Mouse (Mus musculus): ENCODE measurements around the gene Gm20481. TPM values are rescaled to one million over a fixed set of nuclear protein-coding genes. Genes with fewer than 3 reads are reported as not detected.
A peak's percentile ranks its signal among the peaks of the same experiment; 100 is the strongest.
"Not testable (repeated sequence)": the region's sequence is repeated elsewhere in the genome, so short reads cannot be mapped to it uniquely, and the experiment has no call there.

Gm20481 gene
- polyA plus RNA-seq, 1 experiment = not detected

DNA sequence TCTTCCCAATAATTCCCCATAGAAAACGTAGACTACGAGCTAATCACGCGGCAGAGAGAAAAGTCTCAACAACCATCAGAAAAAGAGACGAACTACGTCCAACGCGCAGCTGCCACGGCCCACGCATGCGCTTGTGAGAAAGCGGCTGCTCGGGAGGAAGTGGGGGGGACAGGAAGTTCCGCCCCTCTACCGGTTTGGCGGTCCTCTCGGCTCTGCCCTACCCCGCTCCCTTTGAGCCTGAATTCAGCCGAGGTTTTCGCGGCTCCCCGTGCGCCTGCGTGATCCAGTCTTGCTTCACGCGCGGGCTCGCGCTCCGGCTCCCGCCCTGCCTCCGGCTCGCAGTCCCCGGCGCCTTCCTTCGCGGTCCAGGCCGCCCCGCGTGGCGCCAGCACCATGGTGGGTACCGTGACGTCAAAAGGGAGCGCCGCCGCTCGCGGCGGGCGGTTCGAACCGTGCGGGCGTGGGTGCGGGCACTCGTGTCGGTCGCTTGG, 12.0 kb downstream of the Gm20481 start, which contains the start of gene Lsm2:
Gene Lsm2 (plus strand): TSS at position 173 of the 491 bp plus-strand sequence.
- Histone ChIP-seq H3K36me3 (ENCODE audit: control insufficient read depth, insufficient read depth, low read length, poor library complexity, severe bottlenecking) (peaks cover 22% of the 10 kb centered on the region), H3K9me3 (replicated peaks; ENCODE audit: control insufficient read depth, insufficient read depth, low read length, poor library complexity, severe bottlenecking) (no peaks in the 10 kb centered on the region), H3K4me3 (ENCODE audit: low read depth, low read length) (peak within 1 kb of the TSS; percentile 99), H3K27ac (ENCODE audit: insufficient read depth, low read length) (peak within 1 kb of the TSS; percentile 63), H3K9ac (ENCODE audit: low read depth, poor library complexity, severe bottlenecking) (peak within 1 kb of the TSS; percentile 95), H3K27me3 (ENCODE audit: control insufficient read depth, insufficient read depth, low read length, poor library complexity, severe bottlenecking) (no peaks in the 10 kb centered on the region), H3K4me1 (ENCODE audit: control insufficient read depth, insufficient read depth, low read length) (no peaks in the 10 kb centered on the region)
- TF ChIP-seq POLR2A (IDR thresholded peaks at IDR 0.05; ENCODE audit: insufficient read depth, low read length) (peak; percentile 88), EP300 (IDR thresholded peaks at IDR 0.05; ENCODE audit: insufficient read depth, low read depth, low read length) (no peak), CTCF (IDR thresholded peaks at IDR 0.05; ENCODE audit: low read depth, low read length) (no peak)

GRCm38 (mm10) chr17:34982328-34982727, 12.6 kb downstream of the Gm20481 start:
- Histone ChIP-seq H3K9ac (ENCODE audit: low read depth, poor library complexity, severe bottlenecking) (peak overlapping the region; percentile 95), H3K9me3 (replicated peaks; ENCODE audit: control insufficient read depth, insufficient read depth, low read length, poor library complexity, severe bottlenecking) (no peaks in the 10 kb centered on the region), H3K27ac (ENCODE audit: insufficient read depth, low read length) (peak overlapping the region; percentile 63), H3K4me1 (ENCODE audit: control insufficient read depth, insufficient read depth, low read length) (no peaks in the 10 kb centered on the region), H3K4me3 (ENCODE audit: low read depth, low read length) (peak overlapping the region; percentile 99), H3K27me3 (ENCODE audit: control insufficient read depth, insufficient read depth, low read length, poor library complexity, severe bottlenecking) (no peaks in the 10 kb centered on the region), H3K36me3 (ENCODE audit: control insufficient read depth, insufficient read depth, low read length, poor library complexity, severe bottlenecking) (peaks cover 24% of the 10 kb centered on the region)
- TF ChIP-seq CTCF (IDR thresholded peaks at IDR 0.05; ENCODE audit: low read depth, low read length) (no peak), POLR2A (IDR thresholded peaks at IDR 0.05; ENCODE audit: insufficient read depth, low read length) (no peak), EP300 (IDR thresholded peaks at IDR 0.05; ENCODE audit: insufficient read depth, low read depth, low read length) (no peak)

DNA sequence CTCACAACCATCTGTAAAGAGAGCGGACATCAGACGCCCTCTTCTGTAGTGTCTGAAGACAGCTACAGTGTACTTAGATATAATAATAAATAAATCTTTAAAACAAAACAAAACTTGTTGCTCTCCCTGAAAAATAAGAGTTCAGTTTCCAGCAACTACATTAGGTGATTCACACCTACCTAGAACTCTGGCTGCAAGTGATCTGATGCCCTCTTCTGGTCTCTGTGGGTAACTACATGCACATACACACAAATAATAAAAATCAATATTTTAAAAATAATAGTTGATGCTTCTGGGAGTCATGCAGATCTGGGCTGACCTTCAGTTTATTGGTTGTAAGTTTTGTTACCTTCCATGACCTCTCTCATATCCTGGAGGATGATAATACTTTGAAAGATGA, 14.5 kb downstream of the Gm20481 start:
- Histone ChIP-seq H3K27me3 (ENCODE audit: control insufficient read depth, insufficient read depth, low read length, poor library complexity, severe bottlenecking) (no peaks in the 10 kb centered on the region), H3K27ac (ENCODE audit: insufficient read depth, low read length) (no peak overlapping the region), H3K4me3 (ENCODE audit: low read depth, low read length) (no peak overlapping the region), H3K4me1 (ENCODE audit: control insufficient read depth, insufficient read depth, low read length) (no peaks in the 10 kb centered on the region), H3K36me3 (ENCODE audit: control insufficient read depth, insufficient read depth, low read length, poor library complexity, severe bottlenecking) (peaks cover 32% of the 10 kb centered on the region), H3K9ac (ENCODE audit: low read depth, poor library complexity, severe bottlenecking) (no peak overlapping the region), H3K9me3 (replicated peaks; ENCODE audit: control insufficient read depth, insufficient read depth, low read length, poor library complexity, severe bottlenecking) (no peaks in the 10 kb centered on the region)
- TF ChIP-seq POLR2A (IDR thresholded peaks at IDR 0.05; ENCODE audit: insufficient read depth, low read length) (no peak), EP300 (IDR thresholded peaks at IDR 0.05; ENCODE audit: insufficient read depth, low read depth, low read length) (no peak), CTCF (IDR thresholded peaks at IDR 0.05; ENCODE audit: low read depth, low read length) (no peak)

DNA sequence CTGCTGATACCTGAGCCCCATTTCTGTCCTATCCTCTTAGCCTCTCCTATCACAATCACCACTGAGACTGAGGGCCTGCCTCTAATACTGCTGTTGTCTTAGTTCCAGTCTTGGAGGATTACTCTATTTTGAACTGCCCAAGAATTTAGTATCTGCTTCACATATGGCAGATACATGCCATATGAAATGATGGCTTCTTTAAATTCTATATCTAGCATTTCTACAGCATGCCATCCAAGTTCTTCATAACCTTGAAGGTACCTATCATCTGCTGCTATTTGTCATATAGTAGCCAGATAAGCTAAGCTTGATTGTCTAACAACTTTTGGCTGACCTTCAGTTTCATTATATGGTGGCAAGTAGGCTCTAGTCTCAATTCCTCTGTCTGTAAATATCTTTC, 25.0 kb downstream of the Gm20481 start:
- peaks cover 5% of the 10 kb centered on the region for H3K4me1 ChIP-seq (ENCODE audit: control insufficient read depth, insufficient read depth, low read length)
- no peak overlapping the region for H3K9ac ChIP-seq (ENCODE audit: low read depth, poor library complexity, severe bottlenecking)
- peaks cover 8% of the 10 kb centered on the region for H3K36me3 ChIP-seq (ENCODE audit: control insufficient read depth, insufficient read depth, low read length, poor library complexity, severe bottlenecking)
- H3K9me3 ChIP-seq (replicated peaks; ENCODE audit: control insufficient read depth, insufficient read depth, low read length, poor library complexity, severe bottlenecking) = no peaks in the 10 kb centered on the region
- no peaks in the 10 kb centered on the region for H3K27me3 ChIP-seq (ENCODE audit: control insufficient read depth, insufficient read depth, low read length, poor library complexity, severe bottlenecking)
- H3K4me3 ChIP-seq (ENCODE audit: low read depth, low read length) = no peak overlapping the region
- TF ChIP-seq EP300 (IDR thresholded peaks at IDR 0.05; ENCODE audit: insufficient read depth, low read depth, low read length) = no peak
- TF ChIP-seq POLR2A (IDR thresholded peaks at IDR 0.05; ENCODE audit: insufficient read depth, low read length) = no peak
- TF ChIP-seq CTCF (IDR thresholded peaks at IDR 0.05; ENCODE audit: low read depth, low read length) = no peak
- no peak overlapping the region; the same call in 1 of the 2 replicates for H3K27ac ChIP-seq (ENCODE audit: insufficient read depth, low read length)

GRCm38 (mm10) chr17:34995192-34995591, 25.5 kb downstream of the Gm20481 start:
- H3K36me3 ChIP-seq (ENCODE audit: control insufficient read depth, insufficient read depth, low read length, poor library complexity, severe bottlenecking); H3K9me3 ChIP-seq (replicated peaks; ENCODE audit: control insufficient read depth, insufficient read depth, low read length, poor library complexity, severe bottlenecking); H3K4me1 ChIP-seq (ENCODE audit: control insufficient read depth, insufficient read depth, low read length): not testable (repeated sequence)

DNA sequence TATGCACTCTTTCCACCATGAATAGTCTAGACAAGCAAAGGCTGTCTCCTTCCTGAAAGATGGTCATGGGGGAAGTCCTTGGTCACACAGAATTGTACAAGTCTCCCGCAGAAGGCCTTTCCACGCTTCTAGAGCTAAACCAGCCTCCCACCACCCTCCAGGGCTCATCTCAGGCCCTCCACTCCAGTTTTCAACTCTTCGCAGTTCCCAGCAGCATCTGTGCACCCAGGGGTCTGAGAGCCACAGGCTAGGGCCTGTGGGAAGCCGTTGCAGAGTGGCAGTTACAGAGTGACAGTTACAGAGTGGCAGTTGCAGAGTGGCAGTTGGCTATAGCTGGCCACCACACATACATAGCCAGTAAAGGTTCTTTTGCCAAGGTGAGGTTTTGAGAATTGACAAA, 26.2 kb downstream of the Gm20481 start:
- not testable (repeated sequence) for H3K9me3 ChIP-seq (replicated peaks; ENCODE audit: control insufficient read depth, insufficient read depth, low read length, poor library complexity, severe bottlenecking); H3K4me1 ChIP-seq (ENCODE audit: control insufficient read depth, insufficient read depth, low read length); H3K27ac ChIP-seq (ENCODE audit: insufficient read depth, low read length); H3K36me3 ChIP-seq (ENCODE audit: control insufficient read depth, insufficient read depth, low read length, poor library complexity, severe bottlenecking); H3K9ac ChIP-seq (ENCODE audit: low read depth, poor library complexity, severe bottlenecking); H3K4me3 ChIP-seq (ENCODE audit: low read depth, low read length); H3K27me3 ChIP-seq (ENCODE audit: control insufficient read depth, insufficient read depth, low read length, poor library complexity, severe bottlenecking)

More at GRCm38 (mm10) chr17:34995192-34995591, 25.5 kb downstream of the Gm20481 start:
- H3K4me3 ChIP-seq (ENCODE audit: low read depth, low read length); H3K9ac ChIP-seq (ENCODE audit: low read depth, poor library complexity, severe bottlenecking); H3K27me3 ChIP-seq (ENCODE audit: control insufficient read depth, insufficient read depth, low read length, poor library complexity, severe bottlenecking); H3K27ac ChIP-seq (ENCODE audit: insufficient read depth, low read length): not testable (repeated sequence)

All from ES-Bruce4 (cell line).